Mouse (Mus musculus): ENCODE measurements around the gene Brca1.
"Not testable (repeated sequence)": the region's sequence is repeated elsewhere in the genome, so short reads cannot be mapped to it uniquely, and the experiment has no call there.

Gene Brca1

DNA sequence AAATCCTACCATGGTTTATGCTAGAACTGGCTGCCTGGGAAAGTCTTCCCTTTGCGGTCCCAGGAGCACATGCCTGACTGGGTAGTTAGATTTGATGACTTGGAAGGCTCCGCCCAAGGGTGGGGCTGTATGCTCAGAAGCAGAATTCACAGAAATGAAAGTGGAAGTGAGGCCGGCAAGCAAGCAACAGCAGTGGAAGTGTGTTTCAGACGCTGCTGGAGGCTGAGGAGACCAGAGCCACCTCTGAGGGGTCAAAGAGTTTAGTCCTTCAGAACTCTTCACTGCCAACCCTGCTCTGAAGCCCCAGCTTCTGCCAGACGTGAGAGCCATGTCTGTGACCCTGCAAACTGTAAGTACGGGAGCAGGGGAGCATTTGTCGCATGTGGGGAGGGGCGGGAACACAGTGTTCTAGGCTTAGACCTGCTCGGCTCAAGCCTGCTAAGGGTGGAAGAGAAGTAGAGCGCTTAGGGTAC lies 103.4 kb downstream of the Brca1 start, which contains the start of gene Ifi35:
Gene Ifi35, plus strand, starts transcription at position 134 of the 473 bp plus-strand sequence.
- peak; percentile 97 for DNase-seq

DNA sequence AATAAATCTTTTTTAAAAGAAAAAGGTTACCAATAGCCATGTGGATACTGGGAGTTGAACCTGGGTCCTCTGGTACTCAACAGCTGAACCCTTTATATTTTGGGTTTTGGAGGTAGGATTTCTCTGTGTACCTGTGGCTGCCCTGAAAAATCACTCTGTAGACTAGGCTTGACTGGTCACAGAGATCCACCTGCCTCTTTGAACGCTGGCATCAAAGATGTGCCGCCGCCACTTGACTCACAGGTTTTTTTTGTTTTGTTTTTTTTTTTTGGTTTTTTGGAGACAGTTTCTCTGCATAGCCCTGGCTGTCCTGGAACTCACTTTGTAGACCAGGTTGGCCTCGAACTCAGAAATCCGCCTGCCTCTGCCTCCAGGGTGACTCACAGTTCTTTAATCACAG lies 104.0 kb downstream of the Brca1 start:
- DNase-seq = no peak

DNA sequence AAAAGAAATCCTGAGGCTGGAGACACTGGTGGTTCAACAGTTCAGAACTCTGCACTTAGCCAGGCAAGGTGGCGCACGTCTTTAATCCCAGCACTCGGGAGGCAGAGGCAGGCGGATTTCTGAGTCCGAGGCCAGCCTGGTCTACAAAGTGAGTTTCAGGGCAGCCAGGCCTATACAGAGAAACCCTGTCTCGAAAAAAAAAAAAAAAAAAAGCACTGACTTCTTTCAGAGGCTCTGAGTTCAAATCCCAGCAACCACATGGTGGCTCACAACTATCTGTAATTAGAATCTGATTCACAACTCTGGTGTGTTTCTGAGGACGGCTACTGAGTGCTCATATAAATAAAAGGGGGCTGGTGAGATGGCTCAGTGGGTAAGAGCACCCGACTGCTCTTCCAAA lies 104.9 kb downstream of the Brca1 start:
- DNase-seq = not testable (repeated sequence)

DNA sequence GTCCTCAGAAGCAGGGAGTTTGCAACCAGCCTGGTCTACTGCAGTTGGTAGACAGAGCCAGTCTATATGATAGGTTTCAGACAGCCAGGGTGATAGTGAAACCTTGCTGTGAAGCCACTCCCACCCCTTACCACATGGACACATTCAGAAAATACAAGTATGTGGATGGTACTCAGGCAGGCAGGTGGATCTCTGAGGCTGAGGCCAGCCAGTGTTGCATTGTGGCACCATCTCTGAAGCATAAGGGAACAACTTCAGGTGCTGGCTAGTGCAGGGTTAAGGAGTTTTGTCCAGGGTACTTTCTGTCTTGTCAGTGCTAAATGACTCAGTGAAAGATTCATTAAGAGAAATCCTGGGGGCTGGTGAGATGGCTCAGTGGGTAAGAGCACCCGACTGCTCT lies 105.4 kb downstream of the Brca1 start:
- no peak for DNase-seq

DNA sequence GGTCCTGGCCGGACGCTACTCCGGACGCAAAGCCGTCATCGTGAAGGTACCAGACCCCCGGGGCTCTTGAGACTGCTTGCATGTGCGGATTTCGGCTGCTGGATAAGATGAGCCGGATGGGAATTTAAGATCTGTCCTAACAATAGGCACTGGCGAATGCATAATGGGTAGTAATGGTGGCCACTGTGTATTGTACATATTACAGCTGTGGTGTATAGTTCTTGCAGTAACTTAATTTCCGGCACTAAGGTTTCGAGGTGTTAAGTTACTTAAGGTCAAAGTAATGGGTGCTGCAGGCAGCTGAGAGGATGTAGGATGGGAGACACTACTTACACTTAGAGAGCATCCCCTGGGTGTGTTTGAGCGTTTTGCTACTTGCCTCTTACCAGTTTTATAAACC lies 109.0 kb downstream of the Brca1 start:
- DNase-seq = no peak

DNA sequence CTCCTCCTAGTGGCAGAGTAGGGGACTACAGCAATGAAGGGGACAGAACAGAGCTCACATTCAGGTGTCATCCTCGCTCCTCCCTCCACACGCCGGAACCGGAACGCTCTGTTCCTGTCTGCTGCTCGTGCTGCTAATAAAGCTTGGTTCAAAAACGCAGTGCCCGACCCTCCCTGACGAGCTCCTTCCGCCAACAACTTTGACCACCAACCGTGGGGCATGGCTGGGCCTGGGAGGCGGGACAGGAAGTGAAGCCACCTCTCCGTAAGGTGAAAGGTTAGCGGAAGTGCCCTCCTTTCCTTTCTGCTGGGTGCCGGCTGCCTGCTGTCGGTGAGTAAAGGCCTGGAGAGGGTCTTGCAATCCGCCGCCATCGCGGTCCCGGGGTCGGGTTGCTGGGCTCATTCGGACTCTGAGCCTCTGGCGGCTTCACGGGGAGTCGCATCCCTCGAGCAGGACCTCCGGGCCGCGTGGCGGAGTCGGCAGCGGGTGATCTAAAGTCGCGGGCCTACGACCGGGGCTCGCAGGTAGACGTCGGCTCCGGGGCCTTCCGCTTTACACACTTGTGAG lies 109.5 kb downstream of the Brca1 start, which contains the start of gene Rpl27:
Gene Rpl27, plus strand, starts transcription at position 172 of the 567 bp plus-strand sequence.
- DNase-seq = peak; percentile 98

DNA sequence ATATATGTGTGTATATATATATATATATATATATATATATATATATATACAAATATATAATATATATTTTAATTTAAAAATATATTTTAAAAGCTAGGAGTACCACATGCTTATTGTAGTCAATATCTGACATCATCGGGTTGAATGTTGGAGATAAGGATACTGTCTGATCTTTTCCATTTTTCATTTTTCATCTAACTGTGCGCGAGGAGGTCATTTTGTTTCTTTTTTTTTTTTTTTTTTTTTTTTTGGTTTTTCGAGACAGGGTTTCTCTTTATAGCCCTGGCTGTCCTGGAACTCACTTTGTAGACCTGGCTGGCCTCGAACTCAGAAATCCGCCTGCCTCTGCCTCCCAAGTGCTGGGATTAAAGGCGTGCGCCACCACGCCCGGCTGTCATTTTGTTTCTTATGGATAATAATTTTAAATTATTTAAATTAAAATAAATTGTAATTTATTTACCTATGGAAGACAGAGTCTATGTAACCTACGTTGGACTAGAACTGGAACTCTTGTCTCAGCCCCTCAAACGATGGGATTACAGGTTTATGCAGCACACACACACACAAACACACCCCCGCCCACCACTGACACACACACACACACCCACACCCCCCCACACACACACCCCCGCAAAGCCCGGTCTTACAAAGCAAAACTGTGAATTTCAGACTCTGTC lies 110.2 kb downstream of the Brca1 start:
- not testable (repeated sequence) for DNase-seq
